Mouse (Mus musculus) urinary bladder, adult 2 months (tissue): ENCODE measurements at regions not wholly inside any gene's neighbourhood (a gene's known extent, or its start where the extent isn't known, plus 50 kb on each side); places are given as distances from the start of the nearest gene placed in this dataset.

Experiments used
- DNase-seq: peaks from one replicate; pipeline ENCODE4 v3.0.0; 2022; ENCODE audit warnings: low spot score

DNA sequence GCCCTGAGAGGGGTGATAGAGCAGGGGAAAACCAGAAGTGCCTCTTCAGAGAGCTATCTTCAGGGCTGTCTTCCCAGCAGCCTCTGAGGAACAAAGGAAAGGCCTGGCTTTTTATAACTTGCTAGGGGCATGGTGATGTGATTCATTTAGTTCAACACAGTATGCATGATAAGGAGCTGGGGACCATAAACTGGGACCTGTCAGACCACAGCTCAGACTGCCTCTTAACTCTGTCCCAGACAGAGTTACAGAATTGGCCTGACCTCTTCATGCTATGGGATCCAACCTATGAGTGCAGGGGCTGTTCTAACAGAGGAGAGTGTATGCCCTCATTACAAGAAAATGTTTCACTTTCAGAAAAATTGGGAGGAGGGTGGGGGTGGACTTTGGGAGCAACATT lies 59.3 kb upstream of the Il12b start:
- DNase-seq = no peak

GRCm38 (mm10) chr11:44348308-44348707 lies 51.6 kb upstream of the Il12b start:
- DNase-seq = no peak

- no peak for DNase-seq
Observed at GRCm38 (mm10) chr11:44349546-44349945, 50.3 kb upstream of the Il12b start.
